ENCODE assay signal across 15 mouse cellular contexts in genomic region chr11:68452740-68453139, GRCm38 (mm10). TPM values are rescaled to one million over a fixed set of nuclear protein-coding genes. Genes with fewer than 3 reads are reported as not detected.
"Had no signal": no experiment of that assay in that cellular context is flagged by ENCODE, and none has a peak within 500 bp of the region (broad histone marks: within the 10 kb centered on the region; RNA-seq: fewer than 3 reads in every experiment).

No protein-coding gene starts in this region.

- H3K9me3 ChIP-seq: limb, embryonic 15.5 days; liver, embryonic 13.5 days; lung, embryonic 15.5 days; midbrain, embryonic 13.5 days; neural tube, embryonic 12.5 days; stomach, embryonic 15.5 days had no signal

- H3K4me1 ChIP-seq: stomach, embryonic 15.5 days had no signal

- DNase-seq: kidney, adult 18-20 months; kidney, postnatal 10 days; kidney, postnatal 4 days; liver, embryonic 13.5 days; liver, postnatal 0 days; lung, postnatal 14 days; thymus, postnatal 36 days had no signal

- H3K9ac ChIP-seq: limb, embryonic 15.5 days; liver, embryonic 13.5 days; liver, postnatal 0 days; lung, embryonic 15.5 days; midbrain, embryonic 13.5 days; neural tube, embryonic 12.5 days; stomach, embryonic 15.5 days had no signal

- H3K36me3 ChIP-seq: limb, embryonic 15.5 days; liver, embryonic 13.5 days; lung, embryonic 15.5 days; midbrain, embryonic 13.5 days; neural tube, embryonic 12.5 days; stomach, embryonic 15.5 days had no signal

- H3K4me2 ChIP-seq: limb, embryonic 15.5 days; liver, embryonic 13.5 days; lung, embryonic 15.5 days; midbrain, embryonic 13.5 days; neural tube, embryonic 12.5 days; stomach, embryonic 15.5 days had no signal

- ATAC-seq: liver, postnatal 0 days; midbrain, embryonic 13.5 days had no signal

- H3K4me3 ChIP-seq: layer of hippocampus, adult 2 months; limb, embryonic 15.5 days; liver, embryonic 13.5 days; lung, embryonic 15.5 days; midbrain, embryonic 13.5 days; myocyte; neural tube, embryonic 12.5 days; stomach, embryonic 15.5 days had no signal

- H3K27ac ChIP-seq: layer of hippocampus, adult 2 months; limb, embryonic 15.5 days; liver, embryonic 13.5 days; lung, embryonic 15.5 days; midbrain, embryonic 13.5 days; neural tube, embryonic 12.5 days; stomach, embryonic 15.5 days had no signal

- H3K27me3 ChIP-seq: limb, embryonic 15.5 days; liver, embryonic 13.5 days; lung, embryonic 15.5 days; midbrain, embryonic 13.5 days; neural tube, embryonic 12.5 days; stomach, embryonic 15.5 days had no signal

RNA-seq across cellular contexts. Expression of gene Ntn1, which starts 52.1 kb away (rescaled TPM):
- total RNA-seq: megakaryocyte-erythroid progenitor cell, adult 5-6 weeks had no signal
